Mouse (Mus musculus) cerebellum, adult 11-12 months (tissue): ENCODE data around the gene Eif3g.
A peak's percentile ranks its signal among the peaks of the same experiment; 100 is the strongest.

Source experiments
- DNase-seq: peaks from one replicate; pipeline ENCODE4 v3.0.0; 2022

Gene Eif3g

DNA sequence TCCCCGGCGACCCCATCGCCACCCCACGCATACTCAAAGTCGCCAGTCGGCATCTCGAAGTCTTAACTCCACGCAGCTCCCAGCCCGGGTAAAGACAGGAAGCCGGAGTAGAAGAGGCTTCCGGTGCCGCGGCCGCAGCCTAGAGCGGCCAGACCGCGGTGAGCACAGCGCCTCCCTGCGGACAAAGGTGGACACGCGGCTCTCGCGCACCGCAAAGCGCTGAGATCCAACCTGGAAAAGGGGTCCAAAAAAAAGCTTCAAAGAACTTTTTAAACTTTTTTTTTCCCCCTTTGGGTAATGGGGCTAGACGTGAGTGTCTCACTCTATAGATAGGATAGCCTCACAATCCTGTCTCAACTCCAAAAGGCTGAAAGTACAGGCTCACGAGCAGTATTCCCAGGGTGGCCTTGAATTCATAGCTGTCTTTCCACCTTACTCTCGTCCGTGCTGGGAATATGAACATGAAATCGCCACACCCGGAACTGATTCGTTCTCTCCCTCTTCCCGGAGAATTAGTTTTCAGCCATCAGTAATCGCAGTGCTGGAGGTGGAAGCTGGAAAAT is at the start of gene Eif3g:
Eif3g (minus strand) TSS at position 113 of the 563 bp plus-strand sequence.
- DNase-seq, result peak; percentile 82

DNA sequence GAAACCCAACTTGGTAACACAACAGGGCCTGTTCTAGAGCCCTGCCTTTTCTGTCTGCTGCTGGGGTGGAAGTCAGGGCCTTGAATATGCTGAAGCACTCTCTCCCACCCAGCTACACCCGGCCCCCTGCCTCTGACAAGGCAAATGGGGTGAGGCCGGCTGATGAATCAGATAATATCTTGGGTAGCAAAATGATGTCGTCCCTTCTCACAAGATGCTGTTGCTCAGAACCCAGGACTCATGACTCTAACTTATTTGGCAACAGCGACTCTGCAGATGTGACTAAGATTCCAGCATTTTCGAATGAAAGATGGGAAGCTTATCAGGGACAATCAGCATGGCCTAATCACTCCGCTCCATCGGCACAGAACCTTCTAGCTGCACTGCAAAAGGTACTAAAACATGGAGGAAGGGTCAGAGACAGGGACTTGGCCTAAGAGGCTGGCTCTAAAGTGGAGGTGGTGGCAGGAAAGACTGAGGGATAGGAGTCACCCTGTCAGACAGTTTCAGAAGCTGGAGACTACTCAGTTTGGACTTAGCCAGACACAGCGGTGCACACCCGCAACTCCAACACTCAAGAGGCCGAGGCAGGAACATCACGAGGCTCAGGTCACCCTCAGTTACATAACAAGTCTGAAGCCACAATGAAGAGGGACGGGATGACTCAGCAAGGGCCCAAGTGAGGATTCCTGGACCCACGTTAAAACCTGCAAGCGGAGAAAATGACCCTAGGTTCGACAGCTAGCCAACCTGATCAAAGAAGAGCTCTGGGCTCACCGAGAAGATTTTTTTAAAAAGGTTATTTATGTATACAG is 47.9 kb upstream of the Eif3g start:
- DNase-seq, result no peak

DNA sequence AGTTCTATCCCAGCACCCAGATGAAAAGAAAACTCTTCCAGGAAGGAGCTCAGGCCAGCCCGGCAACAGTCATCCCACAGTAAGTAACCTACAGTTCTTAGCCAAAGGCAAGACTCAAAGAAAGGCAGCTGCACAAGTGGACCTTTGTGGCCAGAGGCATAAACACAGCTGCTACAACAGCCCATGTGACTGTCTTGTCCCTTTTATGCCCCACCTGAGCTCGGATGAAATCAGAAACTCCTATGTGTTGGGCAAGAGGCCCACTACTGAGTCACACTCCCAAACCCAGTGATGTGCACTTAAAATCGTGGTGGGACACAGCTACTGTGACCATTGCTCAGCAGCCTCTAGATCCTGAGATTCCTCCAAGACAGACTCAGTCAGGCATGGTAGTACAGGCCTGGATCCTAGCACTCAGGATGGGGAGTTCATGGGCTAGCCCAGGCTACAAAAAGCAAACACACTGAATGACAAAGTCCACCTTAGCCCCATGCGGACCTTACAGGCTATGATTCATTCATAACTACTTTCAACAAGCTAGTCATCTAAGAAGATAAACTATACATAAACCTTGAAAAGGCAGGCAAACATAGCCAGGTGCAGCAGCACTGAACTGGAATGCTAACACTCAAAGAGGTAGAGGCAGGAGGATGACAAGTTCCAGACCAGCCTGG is 46.4 kb upstream of the Eif3g start:
- no peak for DNase-seq

DNA sequence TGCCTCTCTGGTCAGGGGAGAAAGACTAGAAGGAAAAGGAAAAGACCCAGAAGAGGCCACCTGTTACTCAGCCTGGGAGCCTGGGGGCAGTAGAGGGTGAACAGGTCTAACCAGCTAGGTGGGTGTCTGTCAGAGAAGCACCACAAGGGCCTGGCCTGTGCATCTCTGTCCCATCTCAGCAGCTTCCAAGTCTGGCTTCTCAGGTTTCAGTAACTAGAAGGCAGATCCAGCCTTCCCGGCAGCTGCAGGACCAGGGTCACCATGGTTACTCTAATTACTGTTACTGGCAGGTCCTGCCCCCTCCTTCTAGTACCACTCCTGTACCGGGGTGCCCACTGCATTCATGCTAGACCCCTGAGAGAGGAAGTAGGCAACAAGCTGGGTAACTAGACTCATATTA is 45.5 kb upstream of the Eif3g start:
- no peak for DNase-seq

DNA sequence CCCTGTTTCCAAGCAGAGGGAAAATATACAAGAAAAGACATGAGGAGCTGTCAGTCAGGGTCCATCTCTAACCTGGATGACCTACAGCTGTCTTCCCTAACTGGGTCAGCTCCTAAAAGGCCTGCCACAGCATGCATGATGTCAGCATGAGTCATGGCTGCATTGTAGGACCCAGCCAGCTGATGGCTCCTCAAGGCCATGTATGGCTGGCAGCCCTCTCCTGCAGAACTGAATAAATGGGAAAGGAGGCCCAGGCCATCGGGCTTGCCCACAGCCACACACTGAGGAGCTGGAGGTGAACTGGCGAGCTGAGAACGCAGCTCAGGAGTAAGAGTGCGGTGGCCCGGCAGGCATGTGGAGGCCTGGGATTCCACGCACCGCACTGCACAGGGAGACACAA is 45.0 kb upstream of the Eif3g start:
- no peak for DNase-seq

DNA sequence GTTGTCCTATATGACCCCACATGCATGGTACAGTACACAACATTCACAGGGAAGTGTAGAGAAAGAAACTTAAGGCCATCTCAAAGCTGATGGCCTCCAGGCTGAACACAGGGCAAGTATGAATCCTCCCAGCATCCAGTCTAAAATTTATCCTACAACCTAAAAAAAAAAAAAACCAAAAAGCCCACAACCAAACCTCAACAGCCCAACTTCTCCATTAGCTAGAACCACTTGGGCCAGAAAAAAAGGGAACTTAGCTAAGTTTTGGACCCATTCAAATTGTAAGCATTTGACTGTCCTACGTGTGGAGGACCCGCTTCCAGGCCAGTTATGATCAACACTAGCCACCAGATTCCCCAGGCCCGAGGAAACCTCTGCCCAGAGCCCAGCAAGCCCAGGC is 24.8 kb upstream of the Eif3g start:
- DNase-seq, result no peak

DNA sequence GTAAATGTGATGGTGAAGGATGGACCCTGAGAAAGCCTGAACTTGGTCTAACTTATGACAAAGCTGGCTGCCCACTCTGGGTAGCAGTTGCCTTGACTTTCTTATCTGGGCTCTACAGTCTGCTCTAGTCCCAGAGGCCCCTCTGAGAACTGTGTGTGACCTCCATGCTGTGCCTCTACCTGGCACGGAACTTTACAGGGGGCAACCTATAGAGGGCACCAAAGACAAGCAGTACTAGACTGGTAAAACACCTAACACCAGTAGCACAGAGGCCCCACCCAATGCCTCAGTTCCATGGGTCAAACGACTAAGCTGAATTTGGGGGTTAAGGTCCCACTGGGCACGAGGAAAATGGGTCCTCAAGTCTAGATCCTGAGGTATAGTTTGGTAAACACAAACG is 17.7 kb upstream of the Eif3g start:
- no peak for DNase-seq

DNA sequence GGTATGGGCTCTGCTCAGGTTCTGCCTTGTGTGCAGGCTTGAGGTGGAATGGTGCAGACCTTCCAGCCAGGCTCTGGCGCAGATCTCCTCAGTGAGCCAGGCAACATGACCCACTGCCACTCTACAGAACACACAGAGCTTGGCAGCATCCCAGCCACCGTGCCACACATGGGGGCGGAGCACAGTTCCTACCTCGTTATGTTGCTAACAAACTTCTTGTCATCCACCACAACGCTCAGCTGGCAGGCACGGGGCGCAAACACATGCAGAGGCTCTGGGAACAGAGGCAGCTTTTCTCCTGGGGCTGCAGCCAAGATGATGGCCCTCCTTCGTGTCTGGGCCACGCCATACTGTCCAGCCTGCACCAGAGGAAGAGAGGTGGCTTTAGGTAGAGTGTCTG is 11.5 kb upstream of the Eif3g start:
- no peak for DNase-seq

DNA sequence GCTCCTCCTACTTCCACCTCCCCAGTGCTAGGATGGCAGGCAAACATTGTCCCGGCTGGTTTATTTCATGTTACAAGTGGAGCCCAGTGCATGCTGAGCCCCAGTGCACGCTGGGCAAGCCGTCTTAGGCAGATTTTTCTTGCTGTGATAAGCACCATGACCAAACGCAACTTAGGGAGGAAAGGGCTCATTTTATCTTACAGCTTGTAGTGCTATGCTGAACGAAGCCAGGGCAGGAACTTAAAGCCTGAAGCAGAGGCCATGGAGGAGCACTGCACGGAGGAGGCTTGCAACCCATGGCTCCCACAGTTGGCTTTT is 3.7 kb upstream of the Eif3g start:
- no peak for DNase-seq

DNA sequence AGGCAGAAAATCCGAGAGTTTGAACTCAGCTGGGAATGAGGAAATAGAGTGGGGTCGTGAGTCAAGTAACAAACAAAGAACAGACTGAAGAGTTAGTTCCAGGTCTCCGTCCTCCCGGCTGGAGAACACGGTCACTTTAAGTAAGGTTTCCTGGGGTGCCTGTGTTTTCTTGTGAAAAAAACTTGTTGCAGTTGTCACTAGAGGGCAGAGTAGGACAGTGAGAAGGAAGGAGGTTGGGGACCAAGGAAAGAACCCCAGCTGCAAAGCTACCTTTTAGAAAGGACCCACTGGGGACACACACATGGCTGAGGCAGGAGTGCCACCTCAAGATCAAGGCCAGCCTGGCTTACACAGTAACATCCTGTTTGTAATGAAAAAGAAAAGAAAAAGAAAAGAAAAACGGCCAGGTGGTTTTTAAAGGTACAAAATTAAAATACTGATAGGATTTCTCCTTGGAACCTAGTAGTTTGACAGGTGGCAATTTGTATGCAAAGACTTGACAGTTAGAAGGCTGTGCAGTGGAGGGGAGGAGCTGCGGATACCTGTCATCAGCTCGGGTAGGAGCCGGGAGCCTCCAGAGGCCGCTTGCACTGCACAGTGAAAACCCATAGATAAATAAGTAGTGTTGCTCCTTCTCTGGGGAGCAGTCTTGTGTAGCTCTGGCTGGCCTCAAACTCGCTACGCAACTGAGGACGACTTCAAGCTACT is 3.2 kb upstream of the Eif3g start:
- DNase-seq, result no peak

DNA sequence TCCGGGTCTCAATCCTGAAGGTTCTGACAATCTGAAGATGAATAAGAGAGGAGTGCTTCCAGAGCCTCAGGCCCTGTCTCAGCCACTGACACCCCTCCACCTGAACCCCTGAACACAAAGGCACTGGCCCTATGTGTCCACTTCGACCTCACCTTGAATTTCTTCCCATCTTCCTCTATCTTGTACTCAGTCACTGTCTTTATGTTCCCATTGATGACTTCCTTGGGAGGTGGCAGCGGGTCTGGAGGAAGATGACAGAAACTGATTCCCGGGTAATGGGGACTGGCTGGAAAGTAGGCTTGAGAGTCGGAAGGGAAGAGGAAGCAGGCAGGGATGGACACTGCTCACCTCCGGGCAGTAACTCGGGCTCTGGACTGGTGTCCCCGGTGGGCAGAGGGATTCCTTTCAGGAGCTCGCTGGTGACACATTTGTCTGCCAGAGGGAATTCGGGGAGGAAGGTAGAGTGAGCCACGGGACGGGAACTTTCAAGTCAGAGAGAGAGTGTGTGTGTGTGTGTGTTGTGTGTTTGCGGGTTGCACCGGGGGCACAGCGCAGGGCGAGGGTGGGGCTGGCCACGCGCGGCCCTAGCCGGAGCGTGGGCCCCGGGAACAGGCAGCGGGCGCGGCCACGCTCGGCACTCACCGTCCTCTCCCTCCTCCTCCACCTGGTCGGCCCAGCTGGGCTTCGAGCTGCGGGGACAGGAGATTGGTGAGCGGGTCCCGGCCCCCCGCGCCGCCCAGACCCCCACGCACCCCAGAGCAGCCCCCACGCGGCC is 500 bp downstream of the Eif3g start:
- DNase-seq, result no peak

DNA sequence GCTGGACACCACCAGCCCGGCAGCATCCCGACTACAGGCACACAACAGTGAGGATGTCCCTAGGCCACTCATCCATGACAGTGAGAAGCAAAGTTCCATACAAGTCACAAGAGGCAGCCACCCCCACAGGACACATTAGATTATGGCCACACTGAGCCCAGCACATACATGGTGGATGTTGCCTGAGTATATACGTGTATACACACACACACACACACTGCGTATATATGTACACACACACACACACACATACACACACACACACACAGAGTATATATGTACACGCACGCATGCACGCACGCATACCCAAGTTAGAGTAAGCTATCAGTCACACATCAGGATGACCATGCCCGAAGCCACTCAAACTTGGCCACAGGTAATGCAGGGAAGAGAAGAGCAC is 3.0 kb downstream of the Eif3g start:
- DNase-seq, result no peak

DNA sequence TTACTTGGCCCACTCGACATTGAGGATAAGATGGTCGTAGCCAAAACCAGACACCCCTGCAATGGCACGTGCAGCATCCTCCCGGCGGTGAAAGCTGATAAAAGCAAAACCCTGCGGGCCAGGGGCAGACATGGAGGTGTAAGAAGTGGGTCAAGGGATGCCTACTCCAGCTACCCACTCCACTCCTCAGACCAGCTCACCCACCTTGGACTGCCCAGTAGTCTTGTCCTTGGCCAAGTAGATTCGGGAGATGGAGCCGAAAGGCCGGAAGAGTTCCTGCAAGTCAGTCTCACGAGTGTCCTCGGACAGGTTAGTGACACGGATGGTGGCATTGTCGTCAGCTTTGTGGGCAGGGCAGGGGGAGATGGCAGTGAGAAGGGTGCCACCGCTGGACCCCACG is 3.8 kb downstream of the Eif3g start:
- no peak for DNase-seq

DNA sequence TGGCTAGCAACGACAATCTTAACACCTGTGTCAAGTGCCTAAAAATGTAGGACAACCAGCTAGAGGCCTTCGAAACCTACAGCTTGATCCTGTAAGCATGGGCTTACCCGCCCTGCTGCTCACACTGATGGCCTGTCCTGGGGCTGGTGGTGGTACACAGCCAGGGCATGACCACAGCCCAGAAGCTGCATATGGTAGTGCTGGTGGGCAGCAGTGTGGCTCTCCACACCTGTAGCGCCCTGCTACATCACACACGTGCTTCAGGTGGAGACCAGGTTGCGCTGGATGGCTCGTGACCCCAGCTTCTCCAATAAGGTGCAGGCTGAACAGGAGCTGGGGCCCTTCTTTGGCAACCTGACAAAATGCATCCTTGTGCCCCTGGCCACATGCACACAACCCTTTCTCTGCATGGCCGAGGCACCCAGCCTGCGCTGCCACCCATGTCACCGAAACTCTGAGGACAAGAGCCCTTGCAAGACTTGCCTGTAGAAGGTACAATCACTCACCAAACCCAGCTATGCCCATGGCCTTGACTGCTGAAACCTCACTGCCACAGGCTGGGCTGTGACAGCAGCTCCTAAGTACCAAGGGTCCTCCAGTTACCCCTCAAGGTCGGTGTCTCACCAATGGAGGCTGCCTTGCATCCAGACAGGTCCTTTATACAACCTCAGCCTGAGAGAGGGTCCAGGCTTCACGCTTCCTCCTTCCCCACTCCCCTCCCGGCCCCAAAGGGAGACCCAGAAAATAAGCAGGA is 4.7 kb downstream of the Eif3g start:
- DNase-seq, result no peak

DNA sequence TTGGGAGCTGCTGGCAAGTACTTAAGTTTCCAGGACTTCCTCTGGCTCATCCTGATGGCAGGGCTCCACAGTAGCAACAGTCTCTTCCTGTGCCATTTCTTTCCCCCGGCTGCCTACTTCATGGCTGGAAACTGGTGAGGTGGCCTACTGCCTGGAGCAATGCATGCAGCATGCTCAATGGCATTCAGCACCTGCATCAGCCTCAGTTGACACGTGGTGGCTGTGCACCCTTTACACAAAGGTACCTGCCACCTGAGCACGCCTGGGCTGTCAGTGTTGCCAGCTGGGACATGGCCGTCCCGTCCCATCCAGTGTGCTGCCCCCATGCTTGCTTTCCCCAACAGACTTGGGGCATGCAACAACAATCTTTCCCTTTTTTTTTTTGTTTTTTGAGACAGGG is 5.4 kb downstream of the Eif3g start:
- DNase-seq, result no peak

DNA sequence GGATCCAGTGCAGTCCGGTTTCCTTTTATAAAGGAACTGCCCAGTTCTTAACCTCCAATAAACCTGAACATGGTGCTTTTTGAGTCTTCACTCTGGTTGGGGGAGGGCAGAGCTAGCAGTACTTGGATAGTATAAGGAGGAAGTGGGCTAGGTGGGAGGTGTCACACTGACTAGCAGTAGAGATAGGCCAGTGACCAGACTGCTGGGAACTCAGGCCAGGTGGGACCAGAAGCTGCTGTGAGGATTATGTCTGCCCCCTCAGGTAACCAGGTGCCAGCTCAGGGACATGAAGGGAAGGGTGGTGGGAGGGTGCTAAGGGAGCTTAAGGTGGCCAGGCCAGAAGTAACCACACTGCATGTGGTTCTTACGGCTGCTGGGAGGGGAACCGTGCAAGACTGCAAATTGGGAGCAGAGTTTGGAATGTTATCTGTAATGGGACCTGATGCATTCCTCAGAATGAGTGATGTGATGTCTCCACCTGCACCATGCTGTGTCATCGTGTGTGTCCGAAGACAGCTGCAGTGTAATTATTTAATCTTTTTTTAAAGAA is 6.2 kb downstream of the Eif3g start:
- DNase-seq, result no peak

DNA sequence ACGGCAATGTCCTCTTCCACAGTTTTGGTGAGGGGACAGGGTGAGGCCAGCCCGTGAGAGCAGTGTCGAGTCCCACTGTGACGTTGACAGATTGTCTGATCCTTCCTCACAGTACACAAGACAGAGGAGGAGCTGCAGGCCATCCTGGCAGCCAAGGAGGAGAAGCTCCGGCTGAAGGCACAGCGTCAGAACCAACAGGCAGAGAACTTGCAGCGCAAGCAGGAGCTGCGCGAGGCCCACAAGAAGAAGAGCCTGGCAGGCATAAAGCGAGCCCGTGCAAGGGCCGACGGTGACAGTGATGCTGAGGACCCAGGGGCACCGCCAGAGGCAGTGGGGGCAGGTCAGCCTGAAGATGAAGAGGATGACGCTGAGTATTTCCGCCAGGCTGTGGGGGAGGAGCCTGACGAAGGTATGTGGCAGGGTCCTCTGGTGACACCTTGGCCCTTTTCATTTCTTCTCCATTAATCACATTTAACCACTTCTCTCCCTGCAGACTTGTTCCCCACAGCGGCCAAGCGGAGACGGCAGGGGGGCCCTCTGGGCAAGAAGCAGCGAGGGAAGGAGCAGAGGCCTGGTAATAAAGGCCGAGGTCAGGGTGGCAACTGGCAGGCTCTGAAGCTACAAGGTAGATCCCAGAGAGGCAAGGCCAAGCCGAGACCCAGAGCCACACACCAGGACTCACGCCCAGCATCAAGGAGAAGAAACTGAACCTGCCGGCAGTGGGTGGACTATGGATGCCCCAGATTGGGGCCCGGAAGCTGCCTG is 6.9 kb downstream of the Eif3g start:
- no peak for DNase-seq

DNA sequence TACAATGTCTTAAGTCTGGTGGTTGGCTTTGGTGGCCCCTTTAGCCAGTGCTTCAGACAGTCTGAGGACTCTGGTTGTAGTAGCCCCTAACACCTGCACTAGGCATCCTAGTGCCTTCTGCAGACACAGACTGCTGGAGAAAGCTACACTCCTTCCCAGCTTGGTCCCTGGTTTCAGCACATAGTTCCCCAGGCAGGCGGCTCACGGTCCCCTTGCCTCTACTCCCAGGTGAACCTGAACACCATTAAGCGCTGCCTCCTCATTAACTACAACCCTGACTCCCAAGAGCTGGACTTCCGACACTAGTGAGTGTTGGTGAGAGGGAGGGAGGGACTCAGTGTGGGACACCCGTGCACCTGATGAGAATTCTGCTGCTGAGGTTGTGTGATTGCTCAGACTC is 8.0 kb downstream of the Eif3g start:
- DNase-seq, result no peak

DNA sequence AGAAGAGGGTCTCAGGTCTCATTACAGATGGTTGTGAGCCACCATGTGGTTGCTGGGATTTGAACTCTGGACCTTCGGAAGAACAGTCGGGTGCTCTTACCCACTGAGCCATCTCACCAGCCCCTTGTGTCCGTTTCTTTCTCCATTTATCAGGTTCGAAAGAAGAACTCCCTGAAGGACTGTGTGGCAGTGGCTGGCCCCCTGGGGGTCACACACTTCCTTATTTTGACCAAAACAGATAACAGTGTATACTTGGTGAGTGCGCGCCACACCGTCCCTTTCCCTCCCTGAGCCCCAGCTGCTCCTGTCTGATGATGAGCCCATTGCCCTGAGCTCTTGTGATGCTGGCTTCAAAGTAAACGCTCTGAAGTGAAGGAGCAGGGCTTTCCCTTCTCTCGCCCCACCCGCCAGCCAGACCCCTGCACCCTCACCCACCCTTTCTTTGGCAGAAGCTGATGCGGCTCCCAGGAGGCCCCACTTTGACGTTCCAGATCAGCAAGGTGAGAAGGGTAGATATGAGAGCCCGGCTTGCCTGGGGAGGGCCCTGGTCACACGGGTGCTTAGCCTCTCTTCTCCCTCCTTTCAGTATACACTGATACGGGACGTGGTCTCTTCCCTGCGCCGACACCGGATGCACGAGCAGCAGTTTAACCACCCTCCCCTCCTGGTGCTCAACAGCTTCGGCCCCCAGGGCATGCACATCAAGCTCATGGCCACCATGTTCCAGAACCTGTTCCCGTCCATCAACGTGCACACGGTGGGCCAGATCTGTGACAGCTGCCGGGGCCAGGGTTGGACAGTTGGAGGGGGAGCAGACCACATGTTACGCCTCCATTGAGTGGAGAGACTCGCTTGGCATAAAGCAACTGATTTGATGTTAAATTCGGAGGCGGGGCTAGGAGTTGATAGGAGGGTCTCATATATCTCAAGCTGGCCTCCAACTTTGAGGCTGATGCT is 9.0 kb downstream of the Eif3g start:
- peak; percentile 60 for DNase-seq

DNA sequence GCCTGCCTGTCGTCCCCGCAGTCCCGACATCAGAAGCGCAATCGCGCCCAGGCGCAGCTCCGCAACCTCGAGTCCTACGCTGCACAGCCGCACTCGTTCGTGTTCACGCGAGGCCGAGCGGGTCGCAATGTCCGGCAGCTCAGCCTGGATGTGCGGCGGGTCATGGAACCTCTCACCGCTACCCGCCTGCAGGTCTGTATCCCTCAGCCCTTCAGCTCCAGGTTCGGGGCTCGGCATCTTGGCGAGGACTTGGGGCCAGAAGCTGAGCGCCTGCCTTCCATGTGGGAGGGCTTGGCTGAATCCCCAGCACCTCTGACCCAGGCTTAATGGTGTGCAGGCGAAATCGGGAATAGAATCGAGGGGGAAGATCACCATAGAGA is 10.0 kb downstream of the Eif3g start:
- no peak for DNase-seq
